Mouse (Mus musculus) lung, embryonic 14.5 days (tissue): ENCODE measurements around the gene Tbx2. TPM values are rescaled to one million over a fixed set of nuclear protein-coding genes. Genes with fewer than 3 reads are reported as not detected.
A peak's percentile ranks its signal among the peaks of the same experiment; 100 is the strongest.

Source experiments
- ATAC-seq: fragments of 200-750 bp; cut with Nextera tagmentation; 2 replicates; pipeline ENCODE4 v1.8.0; 2017; ENCODE audit warnings: mild to moderate bottlenecking, moderate TSS enrichment, moderate library complexity; ENCODE audit not compliant: insufficient read depth
- DNase-seq: peaks from one replicate; pipeline ENCODE4 v3.0.0-alpha.2; 2015
- H3K27ac ChIP-seq: fragments of 300-500 bp; sonication (generic); 2 replicates; pipeline ENCODE4 v1.5.1; 2014; ENCODE audit warnings: low read depth, mild to moderate bottlenecking, moderate library complexity
- H3K27me3 ChIP-seq: fragments of 300-500 bp; sonication (generic); 2 replicates; pipeline ENCODE4 v1.6.1; 2014; ENCODE audit warnings: low read length, control low read depth; ENCODE audit not compliant: insufficient read depth
- H3K36me3 ChIP-seq: fragments of 300-500 bp; sonication (generic); 2 replicates; pipeline ENCODE4 v1.6.1; 2014; ENCODE audit warnings: control low read depth; ENCODE audit not compliant: insufficient read depth
- H3K4me1 ChIP-seq: fragments of 300-500 bp; sonication (generic); 2 replicates; pipeline ENCODE4 v1.6.1; 2014; ENCODE audit warnings: antibody characterized with exemption, control low read depth; ENCODE audit not compliant: insufficient read depth
- H3K4me2 ChIP-seq: fragments of 300-500 bp; sonication (generic); 2 replicates; pipeline ENCODE4 v1.6.1; 2014; ENCODE audit warnings: mild to moderate bottlenecking
- H3K4me3 ChIP-seq: fragments of 300-500 bp; sonication (generic); 2 replicates; pipeline ENCODE4 v1.5.1; 2014; ENCODE audit warnings: low read depth, low read length
- H3K9ac ChIP-seq: fragments of 300-500 bp; sonication (generic); 2 replicates; pipeline ENCODE4 v1.6.1; 2014
- H3K9me3 ChIP-seq: fragments of 300-500 bp; sonication (generic); 2 replicates; pipeline ENCODE4 v1.6.1; 2016; ENCODE audit warnings: low read depth, low read length, control low read depth
- CTCF ChIP-seq: IDR thresholded peaks from 2 replicates; pipeline ENCODE4 v1.5.1; 2016; ENCODE audit warnings: antibody characterized with exemption, low read depth
- WGBS: fragments of 180-500 bp; shearing (Covaris S2); extraction: QIAGEN DNeasy Blood & Tissue Kit; methylation state at CpG from one replicate; pipeline ENCODE4 v1.1.7; 2014; 5-methylcytosine and 5-hydroxymethylcytosine counted together
- polyA plus RNA-seq: library from polyadenylated mRNA; unstranded; fragments of >200 nt; fragmentation: Nextera tagmentation; extraction: Ambion mirVana; gene quantifications from 2 replicates; pipeline ENCODE4 v1.2.1, GENCODE M21; 2014

The Tbx2 gene
- polyA plus RNA-seq, 1 experiment from 2014 or later, result 67.5 TPM

DNA sequence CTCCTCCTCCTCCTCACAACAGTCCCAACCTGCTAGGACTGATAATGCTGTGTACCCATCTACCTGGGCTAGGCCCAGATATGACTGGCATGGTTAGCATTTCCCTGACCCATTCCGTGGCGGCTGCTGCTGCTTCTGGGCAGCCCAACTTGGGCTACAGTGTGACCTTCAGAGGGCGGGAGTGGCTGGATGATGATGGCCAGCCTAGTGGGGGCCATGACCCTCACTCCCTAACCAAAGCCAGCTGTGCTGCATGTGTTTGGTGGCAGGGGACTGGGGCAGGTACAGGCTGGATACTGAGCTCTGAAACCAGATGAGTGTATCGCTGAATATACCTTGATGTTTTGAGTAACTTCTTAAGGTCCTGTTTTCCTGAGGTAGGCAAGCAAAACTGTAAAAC, 8.6 kb upstream of the Tbx2 start:
- no peak for ATAC-seq
- peaks cover 23% of the 10 kb centered on the region for H3K4me1 ChIP-seq
- H3K36me3 ChIP-seq, result 0 out of 2 replicates have a peak, but pooled peaks cover 3% of the 10 kb centered on the region
- H3K4me2 ChIP-seq, result no peak overlapping the region
- H3K4me3 ChIP-seq, result no peak overlapping the region
- WGBS, result 84% methylated on average over 4 of the region's 4 CpGs
- H3K9ac ChIP-seq, result no peak overlapping the region
- no peak overlapping the region for H3K27ac ChIP-seq
- no peak for DNase-seq
- H3K9me3 ChIP-seq, result no peaks in the 10 kb centered on the region
- H3K27me3 ChIP-seq, result peaks cover 9% of the 10 kb centered on the region
- no peak for TF ChIP-seq CTCF

- Histone ChIP-seq H3K9ac (no peak overlapping the region), H3K36me3 (0 out of 2 replicates have a peak, but pooled peaks cover 3% of the 10 kb centered on the region), H3K27me3 (peaks cover 20% of the 10 kb centered on the region), H3K4me2 (no peak overlapping the region), H3K9me3 (no peaks in the 10 kb centered on the region), H3K4me1 (peaks cover 30% of the 10 kb centered on the region), H3K27ac (no peak overlapping the region), H3K4me3 (no peak overlapping the region)
- 71% methylated on average over 10 of the region's 10 CpGs for WGBS
- TF ChIP-seq CTCF, result no peak
- ATAC-seq (no peak), DNase-seq (no peak)
Measured at GRCm38 (mm10) chr11:85825031-85825430, 7.3 kb upstream of the Tbx2 start.

- ATAC-seq (no peak), DNase-seq (no peak)
- H3K4me2 ChIP-seq, result no peak overlapping the region
- no peak for TF ChIP-seq CTCF
- 38% methylated on average over 7 of the region's 7 CpGs for WGBS
- H3K9ac ChIP-seq, result no peak overlapping the region
- peaks cover 33% of the 10 kb centered on the region for H3K4me1 ChIP-seq
- no peak overlapping the region for H3K4me3 ChIP-seq
- no peaks in the 10 kb centered on the region for H3K9me3 ChIP-seq
- H3K36me3 ChIP-seq, result 0 out of 2 replicates have a peak, but pooled peaks cover 3% of the 10 kb centered on the region
- peaks cover 28% of the 10 kb centered on the region for H3K27me3 ChIP-seq
- no peak overlapping the region for H3K27ac ChIP-seq
Measured at GRCm38 (mm10) chr11:85825823-85826222, 6.5 kb upstream of the Tbx2 start.

- Histone ChIP-seq H3K4me1 (peaks cover 33% of the 10 kb centered on the region), H3K9ac (peak overlapping the region; percentile 16; the same call in 1 of the 2 replicates), H3K36me3 (no peaks in the 10 kb centered on the region), H3K9me3 (no peaks in the 10 kb centered on the region), H3K4me3 (no peak overlapping the region), H3K4me2 (peak overlapping the region; percentile 25; the same call in 1 of the 2 replicates), H3K27me3 (peaks cover 33% of the 10 kb centered on the region), H3K27ac (peak overlapping the region; percentile 40; the same call in 1 of the 2 replicates)
- DNase-seq, result peak; percentile 60
- WGBS, result 20% methylated on average over 9 of the region's 9 CpGs
- no peak for ATAC-seq
- TF ChIP-seq CTCF, result no peak
Measured at GRCm38 (mm10) chr11:85827342-85827741, 5.0 kb upstream of the Tbx2 start.

DNA sequence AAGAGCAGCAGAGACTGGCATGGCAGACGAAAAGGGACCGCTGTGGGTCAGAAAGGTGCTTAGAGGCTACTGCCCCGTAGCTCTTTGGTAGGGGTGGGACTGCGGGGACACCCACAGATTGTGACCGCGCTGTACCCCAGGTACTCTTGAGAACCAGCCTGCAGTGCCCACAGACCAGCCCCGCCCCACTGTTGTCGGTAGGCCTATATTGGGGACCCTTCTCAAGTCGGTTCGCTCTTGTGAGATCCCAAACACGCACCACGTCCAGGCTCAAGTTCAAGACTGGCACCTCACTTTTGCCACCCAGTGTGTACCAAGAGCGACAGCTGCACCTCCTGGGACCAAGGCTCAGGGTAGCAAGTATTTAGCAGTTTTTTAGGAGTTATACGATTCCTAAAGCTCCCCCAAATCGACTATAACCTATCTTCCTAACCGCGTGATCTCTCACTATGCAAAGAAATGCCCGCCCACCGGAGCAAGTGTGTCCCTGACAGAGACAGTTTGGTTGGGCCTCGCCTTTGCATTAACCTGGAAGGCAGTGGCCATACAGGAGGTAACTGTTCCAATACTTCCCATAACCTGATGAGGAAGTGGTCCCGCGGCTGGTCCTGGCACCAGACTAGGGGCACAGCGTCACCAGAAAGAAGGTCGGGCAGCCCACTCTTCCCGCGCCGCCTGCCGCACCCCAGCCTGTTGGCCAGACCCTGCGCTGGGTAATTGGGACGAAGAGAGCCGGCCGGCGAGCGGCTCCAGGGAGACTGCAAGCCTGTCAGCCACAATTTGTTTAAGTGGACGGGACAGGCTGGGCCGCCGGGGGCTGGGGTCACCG, 3.4 kb upstream of the Tbx2 start:
- Histone ChIP-seq H3K9ac (peak overlapping the region; percentile 99), H3K36me3 (peaks cover 1% of the 10 kb centered on the region), H3K4me2 (peak overlapping the region; percentile 93), H3K9me3 (no peaks in the 10 kb centered on the region), H3K27ac (peak overlapping the region; percentile 99), H3K27me3 (peaks cover 35% of the 10 kb centered on the region), H3K4me1 (peaks cover 28% of the 10 kb centered on the region), H3K4me3 (peak overlapping the region; percentile 80)
- WGBS, result 16% methylated on average over 38 of the region's 38 CpGs
- DNase-seq (peak; percentile 47), ATAC-seq (no peak)
- no peak for TF ChIP-seq CTCF

GRCm38 (mm10) chr11:85829520-85830440, 2.6 kb upstream of the Tbx2 start:
- peak; percentile 86 for DNase-seq

More at GRCm38 (mm10) chr11:85829520-85830440, 2.6 kb upstream of the Tbx2 start:
- H3K36me3 ChIP-seq, result peaks cover 10% of the 10 kb centered on the region
- H3K9me3 ChIP-seq, result no peaks in the 10 kb centered on the region
- peaks cover 28% of the 10 kb centered on the region for H3K4me1 ChIP-seq
- peak overlapping the region; percentile 99 for H3K9ac ChIP-seq
- peak; percentile 33 for ATAC-seq
- H3K27ac ChIP-seq, result peak overlapping the region; percentile 99
- H3K27me3 ChIP-seq, result peaks cover 42% of the 10 kb centered on the region
- WGBS, result under 1% methylated on average over 60 of the region's 61 CpGs
- peak; percentile 29 for TF ChIP-seq CTCF
- H3K4me3 ChIP-seq, result peak overlapping the region; percentile 80
- H3K4me2 ChIP-seq, result peak overlapping the region; percentile 93
